Mouse (Mus musculus): ENCODE data around the gene Ppm1h. TPM values are rescaled to one million over a fixed set of nuclear protein-coding genes. Genes with fewer than 3 reads are reported as not detected.

The Ppm1h gene
- total and polyA plus RNA-seq, 3 experiments, result 6.9 to 14.9 TPM; not detected in 1

DNA sequence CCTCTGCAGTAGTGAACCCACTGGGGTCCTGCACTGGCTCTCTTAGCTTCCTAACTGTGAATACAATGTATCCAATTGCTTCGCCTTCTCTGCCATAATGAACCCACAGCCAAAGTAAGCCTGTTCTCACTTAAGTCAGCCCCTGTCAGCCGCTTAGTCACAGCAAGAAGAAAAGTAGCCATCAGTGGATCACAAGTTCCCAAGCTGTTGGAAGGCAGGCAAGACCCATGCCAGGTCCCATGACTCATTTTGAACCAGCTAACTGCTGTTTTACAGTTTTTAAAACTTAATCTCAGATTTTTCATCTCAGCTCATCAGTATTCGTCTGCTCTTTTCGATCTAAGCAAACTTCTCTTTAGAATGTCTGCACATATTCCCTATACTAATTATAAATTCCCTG, 61.6 kb downstream of the Ppm1h start:
- TF ChIP-seq ZNF384 (IDR thresholded peaks at IDR 0.05; ENCODE audit: low read depth, low read length) (no peak), USF2 (IDR thresholded peaks at IDR 0.05; ENCODE audit: borderline replicate concordance in 1 of 2, insufficient read depth in 1 of 2, low read depth in 1 of 2, low read length in 2 of 2) (no peak), CHD1 (IDR thresholded peaks at IDR 0.05; ENCODE audit: low read depth, low read length) (no peak), ZC3H11A (IDR thresholded peaks at IDR 0.05; ENCODE audit: low read depth, low read length) (no peak), POLR2AphosphoS2 (IDR thresholded peaks at IDR 0.05; ENCODE audit: low read length) (no peak), MXI1 (IDR thresholded peaks at IDR 0.05; ENCODE audit: low read depth, low read length) (no peak), TCF12 (IDR thresholded peaks at IDR 0.05; ENCODE audit: low read depth, low read length) (no peak), ELF1 (IDR thresholded peaks at IDR 0.05; ENCODE audit: low read depth, low read length) (no peak), CTCF (IDR thresholded peaks at IDR 0.05 in 2 of 3, conservative IDR thresholded peaks at IDR 0.05 in 1 of 3; ENCODE audit: control insufficient read depth in 1 of 3, insufficient read depth in 1 of 3, low read depth in 2 of 3, low read length in 3 of 3, poor library complexity in 1 of 3, severe bottlenecking in 1 of 3) (no peak), POLR2AphosphoS5 (IDR thresholded peaks at IDR 0.05; ENCODE audit: borderline replicate concordance, low read depth, low read length) (no peak), MAX (IDR thresholded peaks at IDR 0.05; ENCODE audit: low read length) (no peak), BHLHE40 (IDR thresholded peaks at IDR 0.05; ENCODE audit: borderline replicate concordance, low read depth, low read length) (no peak), TBP (IDR thresholded peaks at IDR 0.05; ENCODE audit: low read depth, low read length) (no peak)
- H3K9me3 ChIP-seq (replicated peaks; ENCODE audit: insufficient read depth, low read length), result no peaks in the 10 kb centered on the region

DNA sequence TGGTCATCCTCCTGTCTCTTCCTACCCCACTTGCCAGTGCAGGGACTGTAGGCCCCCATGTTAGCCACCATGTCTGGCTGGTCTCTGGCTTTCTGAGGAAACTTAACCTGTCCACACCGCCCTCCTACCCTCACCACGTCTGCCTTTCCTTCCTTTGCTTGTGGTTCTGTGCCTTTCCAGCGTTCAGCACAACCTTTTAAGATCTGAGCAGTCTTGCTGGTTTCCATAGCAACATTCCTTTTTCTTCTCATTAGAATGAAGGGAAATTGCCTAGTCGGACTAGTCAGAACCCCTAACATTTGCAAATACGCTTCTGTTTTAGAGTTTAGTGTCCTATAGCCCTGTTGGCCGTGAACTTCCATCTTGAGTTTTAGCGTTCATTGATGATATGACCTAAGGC, 62.6 kb downstream of the Ppm1h start:
- Histone ChIP-seq H3K9me3 (replicated peaks; ENCODE audit: insufficient read depth, low read length) (no peaks in the 10 kb centered on the region), H3K4me3 (ENCODE audit: control insufficient read depth in 1 of 2, insufficient read depth in 1 of 2, low read depth in 2 of 2, low read length in 2 of 2) (no peak overlapping the region), H3K79me2 (ENCODE audit: control insufficient read depth, insufficient read depth, low read length, poor library complexity) (no peaks in the 10 kb centered on the region), H3K36me3 (ENCODE audit: control insufficient read depth in 1 of 2, insufficient read depth in 2 of 2, low read length in 2 of 2) (no peaks in the 10 kb centered on the region), H3K27me3 (ENCODE audit: control insufficient read depth in 1 of 2, insufficient read depth in 2 of 2, low read length in 2 of 2) (no peaks in the 10 kb centered on the region), H3K9ac (ENCODE audit: control insufficient read depth, low read depth, low read length, poor library complexity, severe bottlenecking) (no peak overlapping the region), H3K27ac (ENCODE audit: control insufficient read depth, low read depth, low read length) (no peak overlapping the region), H3K4me1 (ENCODE audit: control insufficient read depth in 1 of 2, insufficient read depth in 2 of 2, low read length in 2 of 2) (no peaks in the 10 kb centered on the region)
- no peak for DNase-seq (ENCODE audit: low read depth, low spot score)
- TF ChIP-seq KAT2A (conservative IDR thresholded peaks at IDR 0.05; ENCODE audit: low read depth, low read length), result no peak

More for the DNA sequence above, 61.6 kb downstream of the Ppm1h start:
- Histone ChIP-seq H3K27me3 (ENCODE audit: control insufficient read depth in 1 of 2, insufficient read depth in 2 of 2, low read length in 2 of 2) (no peaks in the 10 kb centered on the region), H3K4me3 (ENCODE audit: control insufficient read depth in 1 of 2, insufficient read depth in 1 of 2, low read depth in 2 of 2, low read length in 2 of 2) (no peak overlapping the region), H3K4me1 (ENCODE audit: control insufficient read depth in 1 of 2, insufficient read depth in 2 of 2, low read length in 2 of 2) (no peaks in the 10 kb centered on the region), H3K79me2 (ENCODE audit: control insufficient read depth, insufficient read depth, low read length, poor library complexity) (no peaks in the 10 kb centered on the region), H3K27ac (ENCODE audit: control insufficient read depth, low read depth, low read length) (no peak overlapping the region), H3K36me3 (ENCODE audit: control insufficient read depth in 1 of 2, insufficient read depth in 2 of 2, low read length in 2 of 2) (no peaks in the 10 kb centered on the region), H3K9ac (ENCODE audit: control insufficient read depth, low read depth, low read length, poor library complexity, severe bottlenecking) (no peak overlapping the region)
- no peak for DNase-seq (ENCODE audit: low read depth, low spot score)

DNA sequence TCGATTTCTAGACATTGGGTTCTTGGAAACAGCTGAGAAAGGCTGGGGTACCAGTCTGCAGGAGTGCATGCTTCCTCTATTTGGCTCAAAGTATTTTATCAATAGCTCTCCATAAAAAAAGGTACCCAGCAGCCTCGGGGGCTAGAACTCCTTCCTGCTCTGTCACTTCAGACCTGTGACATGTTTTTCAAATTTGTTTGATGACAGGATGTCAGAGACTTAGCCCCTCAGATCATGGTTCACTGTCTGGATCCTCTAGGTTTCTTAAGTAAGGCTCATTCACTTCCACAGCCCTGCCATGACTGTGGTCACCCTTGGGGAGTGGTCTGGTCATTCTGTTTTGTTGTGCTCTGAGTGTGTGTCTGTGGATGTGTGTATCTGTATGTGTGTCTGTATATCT, 63.6 kb downstream of the Ppm1h start:
- no peaks in the 10 kb centered on the region for H3K4me1 ChIP-seq (ENCODE audit: control insufficient read depth in 1 of 2, insufficient read depth in 2 of 2, low read length in 2 of 2)
- no peak overlapping the region for H3K9ac ChIP-seq (ENCODE audit: control insufficient read depth, low read depth, low read length, poor library complexity, severe bottlenecking)
- no peaks in the 10 kb centered on the region for H3K36me3 ChIP-seq (ENCODE audit: control insufficient read depth in 1 of 2, insufficient read depth in 2 of 2, low read length in 2 of 2)
- no peak for DNase-seq (ENCODE audit: low read depth, low spot score)
- no peaks in the 10 kb centered on the region for H3K9me3 ChIP-seq (replicated peaks; ENCODE audit: insufficient read depth, low read length)
- H3K27me3 ChIP-seq (ENCODE audit: control insufficient read depth in 1 of 2, insufficient read depth in 2 of 2, low read length in 2 of 2), result no peaks in the 10 kb centered on the region
- H3K79me2 ChIP-seq (ENCODE audit: control insufficient read depth, insufficient read depth, low read length, poor library complexity), result no peaks in the 10 kb centered on the region
- TF ChIP-seq ZKSCAN1 (IDR thresholded peaks at IDR 0.05; ENCODE audit: low read depth, low read length) (no peak), MAZ (IDR thresholded peaks at IDR 0.05; ENCODE audit: low read depth, low read length) (no peak), POLR2AphosphoS5 (IDR thresholded peaks at IDR 0.05; ENCODE audit: borderline replicate concordance, low read depth, low read length) (no peak), TAL1 (IDR thresholded peaks at IDR 0.05; ENCODE audit: low read length) (no peak), USF1 (IDR thresholded peaks at IDR 0.05; ENCODE audit: low read depth, low read length) (no peak), GATA1 (IDR thresholded peaks at IDR 0.05; ENCODE audit: low read depth, low read length) (no peak), NRF1 (IDR thresholded peaks at IDR 0.05; ENCODE audit: insufficient read depth, low read depth, low read length, poor library complexity, severe bottlenecking) (no peak), ZNF384 (IDR thresholded peaks at IDR 0.05; ENCODE audit: low read depth, low read length) (no peak), USF2 (IDR thresholded peaks at IDR 0.05; ENCODE audit: borderline replicate concordance in 1 of 2, insufficient read depth in 1 of 2, low read depth in 1 of 2, low read length in 2 of 2) (no peak), MAX (IDR thresholded peaks at IDR 0.05; ENCODE audit: low read length) (no peak), MAFK (IDR thresholded peaks at IDR 0.05; ENCODE audit: borderline replicate concordance, low read depth, low read length) (no peak), POLR2AphosphoS2 (IDR thresholded peaks at IDR 0.05; ENCODE audit: low read length) (no peak), ELF1 (IDR thresholded peaks at IDR 0.05; ENCODE audit: low read depth, low read length) (no peak), MYB (IDR thresholded peaks at IDR 0.05; ENCODE audit: low read depth, low read length) (no peak), TBP (IDR thresholded peaks at IDR 0.05; ENCODE audit: low read depth, low read length) (no peak), JUND (IDR thresholded peaks at IDR 0.05; ENCODE audit: low read depth, low read length) (no peak), CHD2 (IDR thresholded peaks at IDR 0.05; ENCODE audit: low read length) (no peak), MEF2A (IDR thresholded peaks at IDR 0.05; ENCODE audit: extremely low read depth, insufficient replicate concordance, low read depth, low read length, poor library complexity, severe bottlenecking) (no peak), CHD1 (IDR thresholded peaks at IDR 0.05; ENCODE audit: low read depth, low read length) (no peak)
- H3K4me3 ChIP-seq (ENCODE audit: control insufficient read depth in 1 of 2, insufficient read depth in 1 of 2, low read depth in 2 of 2, low read length in 2 of 2), result no peak overlapping the region
- H3K27ac ChIP-seq (ENCODE audit: control insufficient read depth, low read depth, low read length), result no peak overlapping the region
